Mouse (Mus musculus) liver, embryonic 16.5 days (tissue): Measurements from ENCODE around the gene Slc25a38. TPM values are rescaled to one million over a fixed set of nuclear protein-coding genes. Genes with fewer than 3 reads are reported as not detected.

Experiments
- ATAC-seq: fragments of 200-750 bp; cut with Nextera tagmentation; 2 replicates; pipeline ENCODE4 v1.8.0; 2017; ENCODE audit warnings: low read depth, mild to moderate bottlenecking, moderate number of reproducible peaks, moderate library complexity
- H3K27ac ChIP-seq: fragments of 300-500 bp; sonication (generic); 2 replicates; pipeline ENCODE4 v1.5.1; 2014; ENCODE audit warnings: mild to moderate bottlenecking, low read length
- H3K27me3 ChIP-seq: fragments of 300-500 bp; sonication (generic); 2 replicates; pipeline ENCODE4 v1.6.1; 2014; ENCODE audit warnings: low read depth, low read length, mixed read lengths; ENCODE audit not compliant: control insufficient read depth, insufficient read depth
- H3K36me3 ChIP-seq: fragments of 300-500 bp; sonication (generic); 2 replicates; pipeline ENCODE4 v1.6.1; 2014; ENCODE audit warnings: mild to moderate bottlenecking; ENCODE audit not compliant: control insufficient read depth, insufficient read depth
- H3K4me1 ChIP-seq: fragments of 300-500 bp; sonication (generic); 2 replicates; pipeline ENCODE4 v1.6.1; 2014; ENCODE audit warnings: low read depth, low read length, mixed read lengths; ENCODE audit not compliant: control insufficient read depth
- H3K4me2 ChIP-seq: fragments of 300-500 bp; sonication (generic); 2 replicates; pipeline ENCODE4 v1.6.1; 2014; ENCODE audit warnings: low read depth, low read length, mixed read lengths
- H3K4me3 ChIP-seq: fragments of 300-500 bp; sonication (generic); 2 replicates; pipeline ENCODE4 v1.5.1; 2014; ENCODE audit warnings: low read depth, mild to moderate bottlenecking, low read length
- H3K9ac ChIP-seq: fragments of 300-500 bp; sonication (generic); 2 replicates; pipeline ENCODE4 v1.6.1; 2014; ENCODE audit warnings: low read depth, low read length
- H3K9me3 ChIP-seq: fragments of 300-500 bp; sonication (generic); replicated peaks from 2 replicates; pipeline ENCODE4 v1.6.1; 2016; ENCODE audit warnings: low read length; ENCODE audit not compliant: control insufficient read depth
- WGBS: fragments of 180-500 bp; shearing (Covaris S2); extraction: QIAGEN DNeasy Blood & Tissue Kit; methylation state at CpG from one replicate; pipeline ENCODE4 v1.1.7; 2014; ENCODE audit not compliant: insufficient replicate concordance; 5-methylcytosine and 5-hydroxymethylcytosine counted together
- polyA plus RNA-seq: library from polyadenylated mRNA; unstranded; fragments of >200 nt; fragmentation: Nextera tagmentation; extraction: Ambion mirVana; gene quantifications from 2 replicates; pipeline ENCODE4 v1.2.1, GENCODE M21; 2015

The Slc25a38 gene
- polyA plus RNA-seq, 1 experiment from 2014 or later = 113 TPM

GRCm38 (mm10) chr9:120079901-120080300 is 30.3 kb upstream of the Slc25a38 start:
- no peak overlapping the region for H3K27ac ChIP-seq
- no peaks in the 10 kb centered on the region for H3K36me3 ChIP-seq
- no peak overlapping the region for H3K4me2 ChIP-seq
- H3K27me3 ChIP-seq = no peaks in the 10 kb centered on the region
- no peak overlapping the region for H3K9ac ChIP-seq
- no peaks in the 10 kb centered on the region for H3K4me1 ChIP-seq
- H3K4me3 ChIP-seq = no peak overlapping the region
- 49% methylated on average over 7 of the region's 7 CpGs for WGBS
- H3K9me3 ChIP-seq = no peaks in the 10 kb centered on the region
- no peak for ATAC-seq

- ATAC-seq = no peak
- Histone ChIP-seq H3K4me1 (no peaks in the 10 kb centered on the region), H3K4me3 (no peak overlapping the region), H3K9ac (no peak overlapping the region), H3K36me3 (no peaks in the 10 kb centered on the region), H3K27me3 (no peaks in the 10 kb centered on the region), H3K4me2 (no peak overlapping the region), H3K9me3 (no peaks in the 10 kb centered on the region), H3K27ac (no peak overlapping the region)
- WGBS = 66% methylated on average over 8 of the region's 8 CpGs
Observed at GRCm38 (mm10) chr9:120080546-120081108, 29.5 kb upstream of the Slc25a38 start.

GRCm38 (mm10) chr9:120081247-120081646 is 28.9 kb upstream of the Slc25a38 start:
- no peak for ATAC-seq
- Histone ChIP-seq H3K9me3 (no peaks in the 10 kb centered on the region), H3K9ac (no peak overlapping the region), H3K4me3 (no peak overlapping the region), H3K4me2 (no peak overlapping the region), H3K36me3 (no peaks in the 10 kb centered on the region), H3K4me1 (no peaks in the 10 kb centered on the region), H3K27ac (no peak overlapping the region), H3K27me3 (no peaks in the 10 kb centered on the region)
- WGBS = 54% methylated on average over 6 of the region's 6 CpGs

- ATAC-seq = no peak
- no peak overlapping the region for H3K9ac ChIP-seq
- no peak overlapping the region for H3K27ac ChIP-seq
- H3K27me3 ChIP-seq = no peaks in the 10 kb centered on the region
- no peak overlapping the region for H3K4me2 ChIP-seq
- no peaks in the 10 kb centered on the region for H3K4me1 ChIP-seq
- H3K4me3 ChIP-seq = no peak overlapping the region
- no peaks in the 10 kb centered on the region for H3K9me3 ChIP-seq
- 69% methylated on average over 5 of the region's 5 CpGs for WGBS
- no peaks in the 10 kb centered on the region for H3K36me3 ChIP-seq
Observed at GRCm38 (mm10) chr9:120081967-120082366, 28.2 kb upstream of the Slc25a38 start.

GRCm38 (mm10) chr9:120082691-120083090 is 27.5 kb upstream of the Slc25a38 start:
- no peak overlapping the region for H3K9ac ChIP-seq
- H3K27me3 ChIP-seq = no peaks in the 10 kb centered on the region
- no peaks in the 10 kb centered on the region for H3K9me3 ChIP-seq
- H3K4me1 ChIP-seq = no peaks in the 10 kb centered on the region
- no peak overlapping the region for H3K4me2 ChIP-seq
- ATAC-seq = no peak
- no peak overlapping the region for H3K27ac ChIP-seq
- H3K4me3 ChIP-seq = no peak overlapping the region
- 68% methylated on average over 4 of the region's 4 CpGs for WGBS
- no peaks in the 10 kb centered on the region for H3K36me3 ChIP-seq

GRCm38 (mm10) chr9:120083158-120083894 is 26.8 kb upstream of the Slc25a38 start:
- no peak for ATAC-seq
- H3K9me3 ChIP-seq = no peaks in the 10 kb centered on the region
- WGBS = 58% methylated on average over 18 of the region's 18 CpGs
- H3K4me1 ChIP-seq = no peaks in the 10 kb centered on the region
- H3K9ac ChIP-seq = no peak overlapping the region
- no peaks in the 10 kb centered on the region for H3K36me3 ChIP-seq
- H3K4me3 ChIP-seq = no peak overlapping the region
- no peak overlapping the region for H3K27ac ChIP-seq
- no peak overlapping the region for H3K4me2 ChIP-seq
- no peaks in the 10 kb centered on the region for H3K27me3 ChIP-seq

GRCm38 (mm10) chr9:120084406-120084805 is 25.8 kb upstream of the Slc25a38 start:
- H3K27ac ChIP-seq = no peak overlapping the region
- H3K4me3 ChIP-seq = no peak overlapping the region
- WGBS = 58% methylated on average over 9 of the region's 9 CpGs
- no peak for ATAC-seq
- no peaks in the 10 kb centered on the region for H3K9me3 ChIP-seq
- no peaks in the 10 kb centered on the region for H3K36me3 ChIP-seq
- H3K4me1 ChIP-seq = no peaks in the 10 kb centered on the region
- no peak overlapping the region for H3K4me2 ChIP-seq
- H3K27me3 ChIP-seq = no peaks in the 10 kb centered on the region
- H3K9ac ChIP-seq = no peak overlapping the region

GRCm38 (mm10) chr9:120089125-120089524 is 21.0 kb upstream of the Slc25a38 start:
- Histone ChIP-seq H3K9me3 (no peaks in the 10 kb centered on the region), H3K27me3 (no peaks in the 10 kb centered on the region), H3K9ac (no peak overlapping the region), H3K4me1 (no peaks in the 10 kb centered on the region), H3K4me3 (no peak overlapping the region), H3K36me3 (no peaks in the 10 kb centered on the region), H3K27ac (no peak overlapping the region), H3K4me2 (no peak overlapping the region)
- WGBS = 68% methylated on average over 7 of the region's 7 CpGs
- no peak for ATAC-seq

- H3K36me3 ChIP-seq = no peaks in the 10 kb centered on the region
- 68% methylated on average over 10 of the region's 10 CpGs for WGBS
- ATAC-seq = no peak
- no peaks in the 10 kb centered on the region for H3K27me3 ChIP-seq
- H3K4me1 ChIP-seq = no peaks in the 10 kb centered on the region
- H3K9me3 ChIP-seq = no peaks in the 10 kb centered on the region
- no peak overlapping the region for H3K4me3 ChIP-seq
- H3K4me2 ChIP-seq = no peak overlapping the region
- H3K27ac ChIP-seq = no peak overlapping the region
- H3K9ac ChIP-seq = no peak overlapping the region
Observed at GRCm38 (mm10) chr9:120091086-120091485, 19.1 kb upstream of the Slc25a38 start.
